Mouse (Mus musculus) lung, postnatal 0 days (tissue): ENCODE results near the gene Dkk3.
"Not testable (repeated sequence)": the region's sequence is repeated elsewhere in the genome, so short reads cannot be mapped to it uniquely, and the experiment has no call there.

Experiments
- CTCF ChIP-seq: IDR thresholded peaks from 2 replicates; pipeline ENCODE4 v1.5.1; 2016; ENCODE audit warnings: antibody characterized with exemption, mild to moderate bottlenecking
- EP300 ChIP-seq: IDR thresholded peaks from 2 replicates; pipeline ENCODE4 v1.6.1; 2016; ENCODE audit warnings: antibody characterized with exemption, mild to moderate bottlenecking, control low read depth

DNA sequence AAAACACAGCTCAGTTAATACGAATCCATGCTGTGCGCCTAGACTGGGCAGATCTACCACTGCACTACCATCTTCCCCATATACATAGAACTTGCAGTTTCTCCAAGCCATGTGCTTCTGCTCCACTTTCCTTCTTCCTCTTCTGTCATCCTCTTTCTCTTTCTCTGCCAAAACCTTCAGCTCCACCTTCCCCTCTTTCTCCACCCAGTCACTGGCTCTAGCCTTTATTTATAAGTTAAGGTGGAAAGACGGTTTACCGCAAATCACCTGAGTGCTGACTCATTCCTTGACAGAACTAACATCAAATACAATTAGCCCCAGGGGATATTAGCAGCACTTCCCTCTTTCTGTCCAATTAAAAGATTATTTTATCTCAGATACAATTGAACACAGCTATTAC, 63.9 kb downstream of the Dkk3 start:
- not testable (repeated sequence) for TF ChIP-seq CTCF, EP300
